17 mouse cellular contexts compared by ENCODE assay signal in the genomic region with DNA sequence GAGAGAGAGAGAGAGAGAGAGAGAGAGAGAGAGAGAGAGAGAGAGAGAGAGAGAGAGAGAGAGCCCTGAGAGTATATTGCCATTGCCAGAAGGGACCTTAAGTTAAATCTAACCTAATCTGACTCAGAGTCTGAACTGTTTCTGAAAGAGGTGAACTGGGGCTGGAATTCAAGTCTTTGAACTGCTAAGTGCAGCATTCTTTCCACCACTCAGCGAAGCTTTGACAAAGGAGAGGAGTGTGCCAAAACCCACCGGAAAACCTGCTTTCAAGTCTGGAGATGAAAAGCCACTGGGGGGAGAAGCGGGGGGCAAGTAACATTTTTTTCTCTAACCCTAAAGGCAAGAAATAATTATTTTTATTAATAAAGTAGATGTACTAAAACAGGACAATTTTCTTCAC. TPM values are rescaled to one million over a fixed set of nuclear protein-coding genes. Genes with fewer than 3 reads are reported as not detected.
A peak's percentile ranks its signal among the peaks of the same experiment; 100 is the strongest.
DNase-seq lines count a peak whose midpoint lies in the region; ATAC-seq and TF ChIP-seq lines count a peak whose summit lies in the region.
"Had no signal": no experiment of that assay in that cellular context is flagged by ENCODE, and none has a peak within 500 bp of the region (broad histone marks: within the 10 kb centered on the region; RNA-seq: fewer than 3 reads in every experiment).

No protein-coding gene starts in this region.

- H3K9me3 ChIP-seq in limb, embryonic 14.5 days (ENCODE audit: control insufficient read depth, low read length) = no peaks in the 10 kb centered on the region
- H3K9me3 ChIP-seq in limb, embryonic 10.5 days (replicated peaks) = no peaks in the 10 kb centered on the region
- no peaks in the 10 kb centered on the region for H3K9me3 ChIP-seq in neural tube, embryonic 13.5 days
- H3K9me3 ChIP-seq: forebrain, embryonic 15.5 days; hindbrain, embryonic 12.5 days; intestine, embryonic 15.5 days; limb, embryonic 13.5 days; liver, embryonic 13.5 days; neural tube, embryonic 12.5 days had no signal

- H3K27ac ChIP-seq in limb, embryonic 14.5 days (replicated peaks; ENCODE audit: low read depth, low read length) = no peak overlapping the region
- H3K27ac ChIP-seq in limb, embryonic 10.5 days = no peak overlapping the region
- H3K27ac ChIP-seq in neural tube, embryonic 13.5 days (replicated peaks) = no peak overlapping the region
- H3K27ac ChIP-seq: forebrain, embryonic 15.5 days; hindbrain, embryonic 12.5 days; hindbrain, postnatal 0 days; intestine, embryonic 15.5 days; liver, embryonic 13.5 days; macrophage; neural tube, embryonic 12.5 days had no signal

- no peak for TF ChIP-seq POLR2A in limb, embryonic 14.5 days (IDR thresholded peaks at IDR 0.05; ENCODE audit: borderline replicate concordance, extremely low read depth, insufficient read depth, insufficient read length)
- TF ChIP-seq POLR2A in myocyte (IDR thresholded peaks at IDR 0.05; ENCODE audit: insufficient read length, low read depth) = no peak

- no peak overlapping the region for H3K4me2 ChIP-seq in limb, embryonic 14.5 days (replicated peaks; ENCODE audit: low read depth, low read length, severe bottlenecking)
- H3K4me2 ChIP-seq in neural tube, embryonic 13.5 days = no peak overlapping the region
- no peak overlapping the region for H3K4me2 ChIP-seq in myocyte (ENCODE audit: low read depth)

- no peaks in the 10 kb centered on the region for H3K27me3 ChIP-seq in limb, embryonic 14.5 days (ENCODE audit: control insufficient read depth, insufficient read depth, low read length)
- no peaks in the 10 kb centered on the region for H3K27me3 ChIP-seq in limb, embryonic 10.5 days (ENCODE audit: low read depth, poor library complexity, severe bottlenecking)
- no peaks in the 10 kb centered on the region for H3K27me3 ChIP-seq in neural tube, embryonic 13.5 days
- H3K27me3 ChIP-seq in myocyte (ENCODE audit: control insufficient read depth, insufficient read depth, insufficient read length) = no peaks in the 10 kb centered on the region
- H3K27me3 ChIP-seq: forebrain, embryonic 15.5 days; hindbrain, embryonic 12.5 days; intestine, embryonic 15.5 days; limb, embryonic 13.5 days; liver, embryonic 13.5 days; neural tube, embryonic 12.5 days; Patski had no signal

- no peak overlapping the region for H3K4me3 ChIP-seq in limb, embryonic 14.5 days (replicated peaks; ENCODE audit: low read length)
- no peak overlapping the region for H3K4me3 ChIP-seq in limb, embryonic 10.5 days
- H3K4me3 ChIP-seq in neural tube, embryonic 13.5 days = no peak overlapping the region
- H3K4me3 ChIP-seq in myocyte = peak overlapping the region; percentile 7
- H3K4me3 ChIP-seq: hindbrain, embryonic 12.5 days; intestine, embryonic 15.5 days; liver, embryonic 13.5 days; neural tube, embryonic 12.5 days had no signal

- peak; percentile 22 for DNase-seq in limb, embryonic 14.5 days (ENCODE audit: low spot score)
- no peak for DNase-seq in limb, embryonic 10.5 days (ENCODE audit: low spot score)
- no peak for DNase-seq in neural tube, embryonic 10.5 days (ENCODE audit: extremely low spot score, low spot score)
- DNase-seq in ZHBTc4 (ENCODE audit: low read depth, low spot score) (peak; percentile 21), liver (no peak)
- DNase-seq in retina, postnatal 1 day = no peak

- peak; percentile 26; the same call in 1 of the 2 replicates for ATAC-seq in limb, embryonic 14.5 days (ENCODE audit: low FRiP score, low read depth)
- ATAC-seq in neural tube, embryonic 13.5 days (ENCODE audit: low read depth) = 0 out of 2 replicates have a peak, but pooled peaks have one; percentile 23
- ATAC-seq: Patski had no signal

- no peaks in the 10 kb centered on the region for H3K79me2 ChIP-seq in myocyte (ENCODE audit: control insufficient read depth, insufficient read depth)

- no peak overlapping the region for H3ac ChIP-seq in myocyte (ENCODE audit: control insufficient read depth, insufficient read length)

- no peaks in the 10 kb centered on the region for H3K36me3 ChIP-seq in limb, embryonic 14.5 days (ENCODE audit: control insufficient read depth, insufficient read depth, low read length)
- H3K36me3 ChIP-seq in limb, embryonic 10.5 days = no peaks in the 10 kb centered on the region
- no peaks in the 10 kb centered on the region for H3K36me3 ChIP-seq in neural tube, embryonic 13.5 days
- no peaks in the 10 kb centered on the region for H3K36me3 ChIP-seq in myocyte (ENCODE audit: control insufficient read depth, insufficient read depth)
- H3K36me3 ChIP-seq: forebrain, embryonic 15.5 days; hindbrain, embryonic 12.5 days; intestine, embryonic 15.5 days; limb, embryonic 13.5 days; liver, embryonic 13.5 days; neural tube, embryonic 12.5 days had no signal

- H3K9ac ChIP-seq in limb, embryonic 14.5 days (ENCODE audit: low read depth, low read length, severe bottlenecking) = no peak overlapping the region
- H3K9ac ChIP-seq in neural tube, embryonic 13.5 days = no peak overlapping the region
- H3K9ac ChIP-seq: forebrain, embryonic 15.5 days; hindbrain, embryonic 12.5 days; intestine, embryonic 15.5 days; limb, embryonic 13.5 days; liver, embryonic 13.5 days; neural tube, embryonic 12.5 days had no signal

- H3K4me1 ChIP-seq in limb, embryonic 14.5 days (ENCODE audit: control insufficient read depth, insufficient read depth, low read length) = no peaks in the 10 kb centered on the region
- H3K4me1 ChIP-seq in limb, embryonic 10.5 days = no peaks in the 10 kb centered on the region
- H3K4me1 ChIP-seq in neural tube, embryonic 13.5 days (replicated peaks) = no peaks in the 10 kb centered on the region
- H3K4me1 ChIP-seq: hindbrain, embryonic 12.5 days; intestine, embryonic 15.5 days; limb, embryonic 13.5 days; neural tube, embryonic 12.5 days had no signal

- 33% methylated on average over 3 of the region's 3 CpGs for WGBS in limb, embryonic 14.5 days
- WGBS in limb, embryonic 10.5 days = 64% methylated on average over 3 of the region's 3 CpGs
- 47% methylated on average over 3 of the region's 3 CpGs for WGBS in neural tube, embryonic 13.5 days

TF ChIP-seq in myocyte, 11 proteins besides CTCF, POLR2A, EP300 and RAD21:
- no peak for TF ChIP-seq TCF12 (IDR thresholded peaks at IDR 0.05; ENCODE audit: insufficient read depth, poor library complexity, severe bottlenecking)
- TF ChIP-seq USF1 (IDR thresholded peaks at IDR 0.05; ENCODE audit: low read depth) = no peak
- TF ChIP-seq SRF (IDR thresholded peaks at IDR 0.05; ENCODE audit: control insufficient read depth, insufficient read length, low read depth) = no peak
- TF ChIP-seq TCF3 (IDR thresholded peaks at IDR 0.05; ENCODE audit: insufficient read length, low read depth) = no peak
- no peak for TF ChIP-seq POLR2AphosphoS2 (IDR thresholded peaks at IDR 0.05; ENCODE audit: insufficient read length, low read depth)
- TF ChIP-seq CEBPB (IDR thresholded peaks at IDR 0.05; ENCODE audit: insufficient read depth, poor library complexity, severe bottlenecking) = no peak
- TF ChIP-seq REST (IDR thresholded peaks at IDR 0.05; ENCODE audit: insufficient read depth, insufficient read length) = no peak
- TF ChIP-seq MYOG (IDR thresholded peaks at IDR 0.05; ENCODE audit: control insufficient read depth in 1 of 3, insufficient read depth in 1 of 3, insufficient read length in 2 of 3, low read depth in 2 of 3) = no peak
- no peak for TF ChIP-seq MAX (IDR thresholded peaks at IDR 0.05; ENCODE audit: low read depth)
- no peak for TF ChIP-seq MYOD1 (IDR thresholded peaks at IDR 0.05; ENCODE audit: control insufficient read depth in 1 of 3, insufficient read length in 2 of 3, low read depth in 2 of 3)
- TF ChIP-seq E2F4 (IDR thresholded peaks at IDR 0.05; ENCODE audit: insufficient read depth) = no peak

RNA-seq across cellular contexts. Expression of gene Cfap54, which starts 30.8 kb away (rescaled TPM):
- 0.35 TPM in 2 replicates for polyA plus RNA-seq in limb, embryonic 14.5 days (2012; rRNA removed)
- polyA plus RNA-seq in limb, embryonic 14.5 days (2014; fragmentation: Nextera tagmentation; extraction: Ambion mirVana) = 0.23 and 0.25 TPM in 2 replicates
- 0.08 and 0.15 TPM in 2 replicates for polyA plus RNA-seq in limb, embryonic 10.5 days (2016; fragmentation: Nextera tagmentation; extraction: Ambion mirVana)
- polyA plus RNA-seq in neural tube, embryonic 13.5 days (2015; fragmentation: Nextera tagmentation; extraction: Ambion mirVana) = 0.88 and 1.3 TPM in 2 replicates
- 0.01 TPM for polyA plus RNA-seq in myocyte (2012; fragmentation: generic; extraction: Trizol)
- polyA plus RNA-seq: macrophage had no signal

Comparison
In these comparisons a context has a peak if more than half of its experiments do, and no peak if none do; other contexts are left out.
1. DNase-seq: peak in limb, embryonic 14.5 days (single experiment) and ZHBTc4 (single experiment); none in limb, embryonic 10.5 days (single experiment), neural tube, embryonic 10.5 days (single experiment), retina, postnatal 1 day (single experiment) and liver (single experiment).